Mouse (Mus musculus) CH12.LX (cell line): ENCODE measurements around the gene Zkscan4.

Experiments used
- CHD1 ChIP-seq: IDR thresholded peaks from 2 replicates; pipeline ENCODE4 v1.6.1; 2012; ENCODE audit warnings: low read depth, low read length, improper control_type of control experiment, inconsistent platforms
- CHD2 ChIP-seq: IDR thresholded peaks from 2 replicates; pipeline ENCODE4 v1.6.1; 2011; ENCODE audit warnings: low read length, improper control_type of control experiment
- CTCF ChIP-seq, 2 experiments: IDR thresholded peaks in 1 of 2; conservative IDR thresholded peaks in 1 of 2; 2 replicates each; pipeline ENCODE4 v1.5.1; 2011 to 2012; ENCODE audit warnings: low read depth in 2 of 2, low read length in 2 of 2, improper control_type of control experiment in 1 of 2, inconsistent platforms in 1 of 2, mild to moderate bottlenecking in 1 of 2, moderate library complexity in 1 of 2
- MYC ChIP-seq: IDR thresholded peaks from 2 replicates; pipeline ENCODE4 v1.6.1; 2011; ENCODE audit warnings: low read depth, mild to moderate bottlenecking, improper control_type of control experiment, low read length
- POLR2A ChIP-seq: IDR thresholded peaks from 2 replicates; pipeline ENCODE4 v1.6.1; 2011; ENCODE audit warnings: low read depth, mild to moderate bottlenecking, improper control_type of control experiment, low read length
- ZMIZ1 ChIP-seq: IDR thresholded peaks from 2 replicates; pipeline ENCODE4 v1.6.1; 2012; ENCODE audit warnings: low read depth, mild to moderate bottlenecking, inconsistent platforms, low read length, improper control_type of control experiment
- ZNF384 ChIP-seq: IDR thresholded peaks from 2 replicates; pipeline ENCODE4 v1.6.1; 2012; ENCODE audit warnings: low read depth, low read length, improper control_type of control experiment, inconsistent platforms

GRCm38 (mm10) chr13:21441207-21441572 is 37.5 kb upstream of the Zkscan4 start:
- TF ChIP-seq MYC (no peak), CTCF (conservative IDR thresholded peaks at IDR 0.05 in 1 of 2, IDR thresholded peaks at IDR 0.05 in 1 of 2; ENCODE audit: low read depth in 2 of 2, low read length in 2 of 2) (no peak), POLR2A (no peak), ZMIZ1 (no peak), ZNF384 (no peak; the same call in 1 of the 2 replicates), CHD2 (no peak), CHD1 (no peak)
